Mouse (Mus musculus): ENCODE results near the gene Dlg4.
"Not testable (repeated sequence)": the region's sequence is repeated elsewhere in the genome, so short reads cannot be mapped to it uniquely, and the experiment has no call there.

Gene Dlg4

DNA sequence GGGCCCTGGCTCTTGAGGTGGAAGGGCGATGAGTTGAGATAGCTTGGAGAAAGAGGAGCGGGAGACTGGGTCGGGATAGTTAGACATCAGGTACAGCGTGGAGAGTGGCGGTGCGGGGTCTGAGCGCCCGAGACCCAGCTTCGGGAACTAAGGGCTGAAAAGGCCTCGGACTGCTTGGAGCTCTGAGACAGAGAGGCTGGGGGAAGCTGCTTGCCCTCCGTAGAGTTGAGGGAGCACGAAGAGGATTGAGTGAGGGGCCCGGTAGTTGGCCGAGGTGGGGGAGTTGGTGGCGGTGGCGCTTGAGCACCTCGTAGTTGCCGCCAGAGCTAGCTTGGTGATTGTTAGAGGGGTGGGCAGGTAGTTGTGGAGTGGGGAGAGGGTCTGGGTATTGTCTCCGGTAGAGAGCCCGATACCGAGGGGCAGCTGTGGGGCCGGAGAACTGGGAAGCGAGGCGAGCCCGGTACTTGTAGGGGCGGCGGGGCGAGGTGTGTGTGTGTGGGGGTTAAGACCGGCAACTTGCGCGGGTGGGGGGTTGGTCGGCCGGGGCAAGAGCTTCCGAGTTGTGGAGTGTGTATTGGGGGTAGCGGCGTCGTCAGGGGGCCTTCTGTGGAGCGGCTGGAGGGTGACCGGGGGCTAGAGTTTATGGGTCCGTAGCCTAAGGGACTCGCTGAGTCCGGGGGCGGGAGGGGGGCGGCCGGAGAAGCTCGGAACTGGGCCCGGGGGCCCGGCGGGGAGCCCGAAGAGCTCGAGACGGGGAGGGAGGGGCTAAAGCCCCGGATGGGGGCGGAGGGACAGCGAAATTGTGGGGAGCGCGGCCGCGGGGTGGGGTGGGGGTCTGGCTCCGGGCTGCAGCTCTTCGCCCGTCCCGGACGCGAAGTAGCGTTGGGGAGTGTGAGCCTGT, 20.3 kb upstream of the Dlg4 start:
- peak; percentile 32 for DNase-seq (ENCODE audit: low spot score)

DNA sequence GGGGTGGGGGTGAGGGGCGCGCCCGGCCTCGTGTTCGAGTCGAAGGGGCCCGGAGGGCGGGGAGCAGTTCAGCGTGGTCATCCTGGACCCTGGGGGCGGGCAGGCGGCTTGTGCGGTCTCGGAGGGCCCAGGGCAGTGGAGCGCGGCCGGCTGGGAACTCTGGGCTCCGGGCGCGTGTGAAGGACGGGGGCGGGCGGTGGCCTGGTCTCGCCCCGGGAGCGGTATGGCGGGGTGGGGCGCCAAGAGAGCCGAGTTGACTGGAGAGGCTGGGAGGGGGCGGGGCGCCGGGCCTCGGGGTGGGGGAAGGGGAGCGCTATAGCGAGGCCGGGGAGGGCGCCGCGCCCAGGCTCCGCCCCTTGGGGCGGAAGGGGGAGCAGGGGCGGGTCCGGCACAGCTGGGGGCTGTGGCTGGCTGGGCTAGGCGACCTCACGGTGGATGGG, 19.7 kb upstream of the Dlg4 start:
- peak; percentile 90 for DNase-seq (ENCODE audit: low spot score)

GRCm38 (mm10) chr11:69998567-69999491, 17.9 kb upstream of the Dlg4 start:
- DNase-seq (ENCODE audit: low spot score) = no peak

GRCm38 (mm10) chr11:69999666-70000065, 17.1 kb upstream of the Dlg4 start:
- no peak for DNase-seq (ENCODE audit: low spot score)

DNA sequence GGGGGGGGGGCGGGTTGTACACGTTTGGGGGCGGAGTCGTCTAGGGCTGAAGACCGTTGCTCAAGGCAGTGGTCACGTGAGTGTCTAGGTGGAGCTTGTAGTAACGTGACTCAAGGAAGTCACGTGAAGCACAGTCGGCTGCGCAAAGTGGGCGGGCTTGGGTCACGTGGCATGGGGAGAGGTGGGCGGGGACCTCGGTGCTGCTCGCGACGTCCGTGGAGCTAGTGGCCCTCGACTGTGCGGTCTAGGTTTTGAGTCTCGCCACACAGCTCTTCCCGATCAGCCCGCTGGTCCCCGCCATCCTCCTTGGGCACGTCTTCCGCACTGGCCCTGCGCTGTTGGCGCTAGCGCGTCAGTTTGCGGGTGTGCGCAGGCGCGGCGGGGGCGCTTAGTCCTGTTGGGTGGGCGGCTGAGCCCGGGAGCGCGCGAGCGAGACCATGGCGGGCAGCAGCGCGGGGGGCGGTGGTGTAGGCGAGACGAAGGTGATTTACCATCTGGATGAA, 16.3 kb upstream of the Dlg4 start, which contains the start of gene Dvl2:
Gene Dvl2 (plus strand): TSS at position 200 of the 503 bp plus-strand sequence.
- peak; percentile 97 for DNase-seq (ENCODE audit: low spot score)

- no peak for DNase-seq (ENCODE audit: low spot score)
Measured at GRCm38 (mm10) chr11:70001159-70001558, 15.6 kb upstream of the Dlg4 start.

- DNase-seq (ENCODE audit: low spot score) = peak; percentile 76
Measured at GRCm38 (mm10) chr11:70001865-70002264, 14.9 kb upstream of the Dlg4 start.

DNA sequence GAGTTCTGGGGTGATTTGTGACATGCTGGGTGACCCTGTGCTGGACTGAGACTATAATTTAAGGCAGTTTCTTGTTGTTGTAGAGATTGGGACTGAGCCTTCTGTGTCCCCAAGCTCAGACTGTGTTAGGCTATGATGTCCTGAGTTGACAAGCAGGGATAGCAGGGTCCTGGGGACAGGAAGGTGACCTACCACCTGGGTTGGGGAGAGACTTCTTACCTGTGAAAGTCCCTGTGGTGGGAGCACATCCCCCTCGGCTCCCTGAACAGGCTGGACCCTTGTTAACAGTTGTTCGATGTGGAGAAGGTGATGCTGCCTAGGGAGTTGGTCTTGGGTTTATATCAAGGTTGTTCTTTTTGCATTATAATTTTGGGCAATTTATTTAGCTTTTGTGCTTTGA, 14.3 kb upstream of the Dlg4 start:
- no peak for DNase-seq (ENCODE audit: low spot score)

- peak; percentile 33 for DNase-seq (ENCODE audit: low spot score)
Measured at GRCm38 (mm10) chr11:70005521-70005920, 11.2 kb upstream of the Dlg4 start.

- DNase-seq (ENCODE audit: low spot score) = no peak
Measured at GRCm38 (mm10) chr11:70010033-70010432, 6.7 kb upstream of the Dlg4 start.

- no peak for DNase-seq (ENCODE audit: low spot score)
Measured at GRCm38 (mm10) chr11:70010548-70010947, 6.2 kb upstream of the Dlg4 start.

DNA sequence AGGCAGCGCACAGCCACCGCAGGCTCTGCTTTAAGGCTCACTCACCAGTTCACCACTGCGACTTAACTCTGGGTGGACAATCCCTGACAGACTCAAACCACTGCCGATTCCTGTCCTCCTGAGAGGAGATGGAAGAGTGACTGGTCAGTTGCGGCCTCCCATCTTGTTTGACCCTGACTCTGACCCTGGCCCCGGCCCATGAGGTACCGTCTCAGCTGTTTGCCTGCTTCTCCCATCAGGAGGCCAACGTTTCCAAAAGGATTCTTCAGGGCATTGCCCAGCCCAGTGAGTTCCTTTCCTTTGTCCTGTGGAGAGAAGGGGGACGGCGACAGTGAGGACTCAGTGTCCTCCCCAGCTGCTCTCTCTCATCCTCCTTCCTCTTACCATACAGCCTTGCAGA, 5.8 kb upstream of the Dlg4 start:
- DNase-seq (ENCODE audit: low spot score) = no peak

DNA sequence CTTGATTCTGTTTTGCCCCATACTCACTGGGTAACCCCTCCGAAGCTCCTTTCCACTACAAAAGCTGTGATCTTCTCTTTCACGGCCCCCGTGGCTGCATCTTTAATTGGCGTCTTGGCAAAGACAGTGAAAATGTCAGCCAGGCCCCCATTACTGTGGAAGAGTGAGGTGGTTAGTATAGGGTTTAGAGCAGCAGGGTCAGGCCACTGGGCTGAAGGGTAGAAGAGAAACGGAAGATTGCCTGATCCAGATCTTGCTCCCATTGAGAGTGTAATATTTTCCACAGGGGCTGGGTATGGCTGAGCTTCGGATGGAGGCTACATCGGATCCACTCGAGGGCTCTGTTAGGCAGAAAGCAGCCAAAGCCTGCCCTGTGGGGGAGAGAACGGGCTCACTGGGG, 3.8 kb upstream of the Dlg4 start:
- no peak for DNase-seq (ENCODE audit: low spot score)

- DNase-seq (ENCODE audit: low spot score) = no peak
Measured at GRCm38 (mm10) chr11:70013408-70013807, 3.3 kb upstream of the Dlg4 start.

DNA sequence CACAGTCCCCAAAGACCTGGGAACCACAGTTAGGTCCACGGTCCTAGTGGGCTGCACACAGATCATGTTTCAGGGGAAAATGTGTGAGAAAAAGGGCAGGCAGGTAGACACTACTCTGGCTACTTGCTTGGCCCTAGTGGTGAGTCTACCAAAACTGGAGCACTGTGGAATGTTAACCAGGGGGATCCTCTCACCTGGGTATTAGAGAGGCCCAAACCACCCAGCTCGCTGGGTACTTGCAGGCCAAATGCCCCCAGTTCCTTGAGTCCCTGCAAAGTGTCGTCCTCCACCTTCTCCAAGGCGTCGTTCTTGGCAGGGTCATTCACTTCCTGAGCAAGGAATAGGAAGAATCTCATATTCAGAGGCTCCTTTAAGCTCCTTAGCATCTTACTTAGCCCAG, 2.7 kb upstream of the Dlg4 start:
- no peak for DNase-seq (ENCODE audit: low spot score)

GRCm38 (mm10) chr11:70014880-70015558, 1.7 kb upstream of the Dlg4 start, which contains the start of gene Acadvl:
Acadvl (minus strand) TSS chr11:70015411.
- DNase-seq (ENCODE audit: low spot score) = peak; percentile 96

GRCm38 (mm10) chr11:70015677-70016076, 1.1 kb upstream of the Dlg4 start:
- no peak for DNase-seq (ENCODE audit: low spot score)

- DNase-seq (ENCODE audit: low spot score) = not testable (repeated sequence)
Measured at GRCm38 (mm10) chr11:70016177-70016576, 565 bp upstream of the Dlg4 start.

- DNase-seq (ENCODE audit: low spot score) = no peak
Measured at GRCm38 (mm10) chr11:70017199-70017767, 541 bp downstream of the Dlg4 start.

GRCm38 (mm10) chr11:70018131-70018990, 1.6 kb downstream of the Dlg4 start:
- DNase-seq (ENCODE audit: low spot score) = peak; percentile 92

All from embryo, embryonic 10.5 days (tissue).